Mouse (Mus musculus) lung, embryonic 15.5 days (tissue): ENCODE data around the gene Ndufs8. TPM values are rescaled to one million over a fixed set of nuclear protein-coding genes. Genes with fewer than 3 reads are reported as not detected.
"Not testable (repeated sequence)": the region's sequence is repeated elsewhere in the genome, so short reads cannot be mapped to it uniquely, and the experiment has no call there.

Experiments
- ATAC-seq: fragments of 200-750 bp; cut with Nextera tagmentation; 2 replicates; pipeline ENCODE4 v1.8.0; 2017; ENCODE audit warnings: moderate number of reproducible peaks, borderline replicate concordance; ENCODE audit not compliant: low FRiP score, low TSS enrichment; ENCODE audit errors: extremely low read depth
- H3K27ac ChIP-seq: fragments of 300-500 bp; sonication (generic); 2 replicates; pipeline ENCODE4 v1.5.1; 2015; ENCODE audit warnings: moderate library complexity, mild to moderate bottlenecking, inconsistent platforms
- H3K27me3 ChIP-seq: fragments of 300-500 bp; sonication (generic); 2 replicates; pipeline ENCODE4 v1.6.1; 2015; ENCODE audit warnings: inconsistent platforms
- H3K36me3 ChIP-seq: fragments of 300-500 bp; sonication (generic); 2 replicates; pipeline ENCODE4 v1.6.1; 2015; ENCODE audit warnings: inconsistent platforms
- H3K4me1 ChIP-seq: fragments of 300-500 bp; sonication (generic); 2 replicates; pipeline ENCODE4 v1.6.1; 2015; ENCODE audit warnings: inconsistent platforms
- H3K4me2 ChIP-seq: fragments of 300-500 bp; sonication (generic); 2 replicates; pipeline ENCODE4 v1.6.1; 2015; ENCODE audit warnings: inconsistent platforms, mild to moderate bottlenecking, moderate library complexity
- H3K4me3 ChIP-seq: fragments of 300-500 bp; sonication (generic); 2 replicates; pipeline ENCODE4 v1.5.1; 2015; ENCODE audit warnings: mild to moderate bottlenecking, inconsistent platforms
- H3K9ac ChIP-seq: fragments of 300-500 bp; sonication (generic); 2 replicates; pipeline ENCODE4 v1.6.1; 2015; ENCODE audit warnings: inconsistent platforms
- H3K9me3 ChIP-seq: fragments of 300-500 bp; sonication (generic); 2 replicates; pipeline ENCODE4 v1.6.1; 2016; ENCODE audit warnings: inconsistent platforms
- WGBS: fragments of 180-500 bp; shearing (Covaris S2); methylation state at CpG from one replicate; pipeline ENCODE4 v1.1.7; 2015; 5-methylcytosine and 5-hydroxymethylcytosine counted together
- polyA plus RNA-seq: library from polyadenylated mRNA; unstranded; fragments of >200 nt; fragmentation: Nextera tagmentation; extraction: Ambion mirVana; gene quantifications from 2 replicates; pipeline ENCODE4 v1.2.1, GENCODE M21; 2015

Gene Ndufs8
- 303 and 306 TPM in 2 replicates for polyA plus RNA-seq

- H3K4me3 ChIP-seq: peak within 1 kb of the TSS; percentile 64
- peaks cover 20% of the 10 kb centered on the region for H3K4me1 ChIP-seq
- peak; percentile 96 for ATAC-seq
- H3K27me3 ChIP-seq: no peaks in the 10 kb centered on the region
- peak within 1 kb of the TSS; percentile 60 for H3K9ac ChIP-seq
- under 1% methylated on average over 43 of the region's 43 CpGs for WGBS
- H3K4me2 ChIP-seq: peak within 1 kb of the TSS; percentile 73
- no peaks in the 10 kb centered on the region for H3K9me3 ChIP-seq
- H3K36me3 ChIP-seq: peaks cover 22% of the 10 kb centered on the region
- peak within 1 kb of the TSS; percentile 86 for H3K27ac ChIP-seq
Observed at GRCm38 (mm10) chr19:3912337-3913204, at the start of gene Ndufs8. Ndufs8 (minus strand) TSS chr19:3912774.

- H3K27me3 ChIP-seq, H3K4me1 ChIP-seq, H3K36me3 ChIP-seq, H3K27ac ChIP-seq, ATAC-seq, H3K9ac ChIP-seq, H3K4me2 ChIP-seq, H3K4me3 ChIP-seq, H3K9me3 ChIP-seq: not testable (repeated sequence)
- 60% methylated on average over 6 of the region's 6 CpGs for WGBS
Observed at GRCm38 (mm10) chr19:3961805-3962204, 49.2 kb upstream of the Ndufs8 start.

GRCm38 (mm10) chr19:3960211-3960610, 47.6 kb upstream of the Ndufs8 start:
- Histone ChIP-seq H3K4me3 (no peak overlapping the region), H3K9ac (no peak overlapping the region), H3K4me1 (no peaks in the 10 kb centered on the region), H3K27ac (no peak overlapping the region), H3K9me3 (no peaks in the 10 kb centered on the region), H3K36me3 (no peaks in the 10 kb centered on the region), H3K4me2 (no peak overlapping the region), H3K27me3 (no peaks in the 10 kb centered on the region)
- WGBS: 58% methylated on average over 5 of the region's 5 CpGs
- ATAC-seq: 0 out of 2 replicates have a peak, but pooled peaks have one; percentile 8

GRCm38 (mm10) chr19:3959030-3959429, 46.5 kb upstream of the Ndufs8 start:
- Histone ChIP-seq H3K9me3 (no peaks in the 10 kb centered on the region), H3K27ac (no peak overlapping the region), H3K4me2 (no peak overlapping the region), H3K4me1 (no peaks in the 10 kb centered on the region), H3K4me3 (no peak overlapping the region), H3K9ac (no peak overlapping the region), H3K27me3 (no peaks in the 10 kb centered on the region), H3K36me3 (no peaks in the 10 kb centered on the region)
- ATAC-seq: no peak

- H3K9ac ChIP-seq: no peak within 1 kb of the TSS
- ATAC-seq: no peak
- H3K27ac ChIP-seq: no peak within 1 kb of the TSS
- no peaks in the 10 kb centered on the region for H3K9me3 ChIP-seq
- no peaks in the 10 kb centered on the region for H3K36me3 ChIP-seq
- 46% methylated on average over 4 of the region's 4 CpGs for WGBS
- no peaks in the 10 kb centered on the region for H3K27me3 ChIP-seq
- H3K4me1 ChIP-seq: no peaks in the 10 kb centered on the region
- H3K4me2 ChIP-seq: no peak within 1 kb of the TSS
- H3K4me3 ChIP-seq: no peak within 1 kb of the TSS
Observed at GRCm38 (mm10) chr19:3958470-3958869, 45.9 kb upstream of the Ndufs8 start, which contains the start of gene Aldh3b3. Aldh3b3 (plus strand) TSS chr19:3958645.

- H3K27ac ChIP-seq, H3K4me2 ChIP-seq, H3K4me3 ChIP-seq, H3K9me3 ChIP-seq, H3K27me3 ChIP-seq, H3K9ac ChIP-seq, ATAC-seq, H3K4me1 ChIP-seq, H3K36me3 ChIP-seq: not testable (repeated sequence)
- WGBS: 76% methylated on average over 5 of the region's 5 CpGs
Observed at GRCm38 (mm10) chr19:3957296-3958036, 44.9 kb upstream of the Ndufs8 start.

GRCm38 (mm10) chr19:3955804-3956203, 43.2 kb upstream of the Ndufs8 start:
- no peak for ATAC-seq
- Histone ChIP-seq H3K36me3 (no peaks in the 10 kb centered on the region), H3K9me3 (no peaks in the 10 kb centered on the region), H3K4me3 (no peak overlapping the region), H3K27ac (no peak overlapping the region), H3K4me1 (no peaks in the 10 kb centered on the region), H3K9ac (no peak overlapping the region), H3K4me2 (no peak overlapping the region), H3K27me3 (no peaks in the 10 kb centered on the region)
- 47% methylated on average over 4 of the region's 4 CpGs for WGBS

- Histone ChIP-seq H3K4me1 (no peaks in the 10 kb centered on the region), H3K36me3 (no peaks in the 10 kb centered on the region), H3K9me3 (no peaks in the 10 kb centered on the region), H3K9ac (no peak overlapping the region), H3K4me2 (no peak overlapping the region), H3K4me3 (no peak overlapping the region), H3K27me3 (no peaks in the 10 kb centered on the region), H3K27ac (no peak overlapping the region)
- 70% methylated on average over 3 of the region's 3 CpGs for WGBS
- ATAC-seq: no peak
Observed at GRCm38 (mm10) chr19:3955033-3955432, 42.5 kb upstream of the Ndufs8 start.

GRCm38 (mm10) chr19:3952099-3952498, 39.5 kb upstream of the Ndufs8 start:
- WGBS: 21% methylated on average over 1 of the region's 1 CpGs

GRCm38 (mm10) chr19:3951461-3951860, 38.9 kb upstream of the Ndufs8 start:
- ATAC-seq: no peak
- H3K27me3 ChIP-seq: no peaks in the 10 kb centered on the region
- no peak overlapping the region for H3K4me3 ChIP-seq
- H3K27ac ChIP-seq: no peak overlapping the region
- H3K36me3 ChIP-seq: no peaks in the 10 kb centered on the region
- no peaks in the 10 kb centered on the region for H3K4me1 ChIP-seq
- H3K9me3 ChIP-seq: no peaks in the 10 kb centered on the region
- H3K9ac ChIP-seq: no peak overlapping the region
- no peak overlapping the region for H3K4me2 ChIP-seq

More at GRCm38 (mm10) chr19:3952099-3952498, 39.5 kb upstream of the Ndufs8 start:
- Histone ChIP-seq H3K27me3 (no peaks in the 10 kb centered on the region), H3K4me2 (no peak overlapping the region), H3K4me1 (no peaks in the 10 kb centered on the region), H3K9me3 (no peaks in the 10 kb centered on the region), H3K36me3 (no peaks in the 10 kb centered on the region), H3K4me3 (no peak overlapping the region), H3K9ac (no peak overlapping the region), H3K27ac (no peak overlapping the region)
- no peak for ATAC-seq

- Histone ChIP-seq H3K4me1 (no peaks in the 10 kb centered on the region), H3K4me2 (no peak overlapping the region), H3K9ac (no peak overlapping the region), H3K4me3 (no peak overlapping the region), H3K27ac (no peak overlapping the region), H3K9me3 (no peaks in the 10 kb centered on the region), H3K36me3 (no peaks in the 10 kb centered on the region), H3K27me3 (no peaks in the 10 kb centered on the region)
- no peak for ATAC-seq
- 67% methylated on average over 3 of the region's 3 CpGs for WGBS
Observed at GRCm38 (mm10) chr19:3950331-3950730, 37.8 kb upstream of the Ndufs8 start.

- 66% methylated on average over 14 of the region's 14 CpGs for WGBS
- no peak for ATAC-seq
- H3K9me3 ChIP-seq: no peaks in the 10 kb centered on the region
- no peak overlapping the region for H3K27ac ChIP-seq
- no peak overlapping the region for H3K9ac ChIP-seq
- H3K27me3 ChIP-seq: no peaks in the 10 kb centered on the region
- H3K36me3 ChIP-seq: no peaks in the 10 kb centered on the region
- H3K4me3 ChIP-seq: no peak overlapping the region
- H3K4me2 ChIP-seq: no peak overlapping the region
- no peaks in the 10 kb centered on the region for H3K4me1 ChIP-seq
Observed at GRCm38 (mm10) chr19:3948546-3948945, 36.0 kb upstream of the Ndufs8 start.
